Mouse (Mus musculus): Measurements from ENCODE around the gene Rgs9. TPM values are rescaled to one million over a fixed set of nuclear protein-coding genes. Genes with fewer than 3 reads are reported as not detected.

Gene Rgs9
- total and polyA plus RNA-seq, 2 experiments from 2014 or later: 15.3 to 31.8 TPM

DNA sequence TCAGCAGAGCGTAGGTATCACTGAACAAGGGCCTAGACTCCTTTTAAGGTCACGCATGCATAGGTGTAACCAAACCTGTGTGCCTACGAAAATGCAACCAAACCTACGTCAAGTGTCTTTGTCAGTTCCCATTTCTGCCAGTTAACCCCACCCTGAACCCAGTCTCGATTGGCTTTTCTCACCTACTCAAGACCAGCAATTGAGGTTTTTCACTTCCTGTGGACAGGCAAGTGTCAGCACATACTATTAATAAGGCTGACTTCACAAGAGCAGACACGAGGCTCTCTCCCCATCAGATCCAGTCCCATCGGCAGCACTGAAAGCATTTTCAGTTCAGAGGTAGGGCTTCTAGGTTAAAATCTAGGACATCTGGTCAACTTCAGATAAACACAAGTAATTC lies 37.4 kb downstream of the Rgs9 start:
- Histone ChIP-seq H3K27me3 (ENCODE audit: insufficient read depth, low read length) (no peaks in the 10 kb centered on the region), H3K4me3 (ENCODE audit: low read depth, low read length) (no peak overlapping the region), H3K4me1 (ENCODE audit: insufficient read depth) (no peaks in the 10 kb centered on the region), H3K9ac (no peak overlapping the region), H3K4me2 (ENCODE audit: low read depth) (no peak overlapping the region), H3K27ac (ENCODE audit: low read depth, low read length) (no peak overlapping the region), H3K9me3 (ENCODE audit: low read length) (no peaks in the 10 kb centered on the region), H3K36me3 (ENCODE audit: insufficient read depth) (no peaks in the 10 kb centered on the region)
- DNase-seq (no peak), ATAC-seq (no peak)
- TF ChIP-seq CTCF (IDR thresholded peaks at IDR 0.05; ENCODE audit: low read depth): no peak
- 95% methylated on average over 7 of the region's 7 CpGs for WGBS

DNA sequence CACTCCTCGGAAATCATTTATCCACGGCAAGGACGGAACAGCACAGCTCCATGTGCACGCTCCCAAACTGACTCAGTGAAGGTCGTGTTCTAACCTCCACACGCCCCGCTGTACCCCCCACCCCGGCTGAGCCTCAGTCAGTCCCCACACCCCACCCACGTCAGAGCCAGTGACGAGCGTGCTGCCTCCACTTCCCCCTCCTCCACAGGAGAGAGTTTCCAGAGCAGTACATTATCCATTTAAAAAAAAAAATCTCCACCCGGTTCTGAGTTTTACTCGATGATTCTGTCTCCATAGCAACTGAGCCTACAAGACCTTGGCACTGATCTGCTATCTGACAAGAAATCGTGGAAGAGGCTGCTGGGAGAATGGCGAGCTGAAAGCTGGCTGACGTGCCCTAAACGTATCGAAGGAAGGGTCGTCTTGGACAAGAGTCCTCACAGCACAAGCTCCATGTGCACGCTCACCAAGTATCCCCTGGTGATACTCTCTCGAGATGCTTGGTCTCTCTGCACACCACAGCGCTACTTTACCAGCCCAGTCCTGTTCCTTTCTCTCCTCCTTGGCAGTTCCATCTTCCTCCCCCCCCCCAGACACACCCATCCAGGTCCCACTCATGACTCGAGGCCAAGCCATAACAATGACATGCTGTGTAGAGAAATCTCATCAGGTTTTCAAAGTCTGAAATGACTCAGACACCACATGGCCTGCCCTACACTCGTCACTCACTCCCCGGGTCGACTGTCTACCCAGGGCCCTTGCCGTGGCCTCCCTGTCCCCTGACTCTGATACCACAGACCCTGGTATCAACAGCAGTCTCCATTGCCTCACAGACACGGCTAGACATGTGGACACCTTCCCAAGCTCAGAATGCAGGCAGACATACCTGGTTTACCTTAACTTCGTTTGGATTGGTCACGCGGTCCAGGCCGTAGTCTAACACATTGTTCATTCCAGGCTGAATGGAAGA lies 38.7 kb downstream of the Rgs9 start:
- Histone ChIP-seq H3K27me3 (ENCODE audit: insufficient read depth, low read length) (no peaks in the 10 kb centered on the region), H3K27ac (ENCODE audit: low read depth, low read length) (peak overlapping the region; percentile 47), H3K4me3 (ENCODE audit: low read depth, low read length) (no peak overlapping the region), H3K36me3 (ENCODE audit: insufficient read depth) (no peaks in the 10 kb centered on the region), H3K4me1 (ENCODE audit: insufficient read depth) (no peaks in the 10 kb centered on the region), H3K9ac (no peak overlapping the region), H3K4me2 (ENCODE audit: low read depth) (no peak overlapping the region), H3K9me3 (ENCODE audit: low read length) (no peaks in the 10 kb centered on the region)
- TF ChIP-seq CTCF (IDR thresholded peaks at IDR 0.05; ENCODE audit: low read depth): no peak
- ATAC-seq (peak; percentile 87), DNase-seq (peak; percentile 71)
- 69% methylated on average over 32 of the region's 32 CpGs for WGBS

DNA sequence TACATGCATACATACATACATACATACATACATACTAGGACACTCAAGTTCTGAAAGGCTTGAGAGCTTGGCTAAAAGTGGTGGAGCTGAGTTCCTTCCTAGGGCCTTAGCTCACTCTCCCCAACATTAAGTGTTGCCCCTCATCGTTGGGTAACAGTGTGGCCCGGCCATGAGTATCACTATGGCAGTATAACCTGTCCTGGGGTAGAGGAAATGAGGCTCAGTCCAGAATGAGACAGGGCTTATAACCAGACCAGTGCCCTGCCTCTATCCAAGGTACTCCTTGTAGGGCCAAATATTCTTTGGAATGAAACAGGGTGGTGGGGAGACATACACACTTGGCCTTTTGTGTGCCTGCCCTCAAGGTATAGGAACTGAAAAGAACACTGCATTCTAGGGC lies 40.1 kb downstream of the Rgs9 start:
- Histone ChIP-seq H3K4me3 (ENCODE audit: low read depth, low read length) (no peak overlapping the region), H3K9me3 (ENCODE audit: low read length) (no peaks in the 10 kb centered on the region), H3K4me1 (ENCODE audit: insufficient read depth) (no peaks in the 10 kb centered on the region), H3K9ac (no peak overlapping the region), H3K27me3 (ENCODE audit: insufficient read depth, low read length) (no peaks in the 10 kb centered on the region), H3K36me3 (ENCODE audit: insufficient read depth) (no peaks in the 10 kb centered on the region), H3K27ac (ENCODE audit: low read depth, low read length) (no peak overlapping the region), H3K4me2 (ENCODE audit: low read depth) (no peak overlapping the region)
- no peak for DNase-seq
- ATAC-seq: no peak
- 89% methylated on average over 2 of the region's 2 CpGs for WGBS
- no peak for TF ChIP-seq CTCF (IDR thresholded peaks at IDR 0.05; ENCODE audit: low read depth)

DNA sequence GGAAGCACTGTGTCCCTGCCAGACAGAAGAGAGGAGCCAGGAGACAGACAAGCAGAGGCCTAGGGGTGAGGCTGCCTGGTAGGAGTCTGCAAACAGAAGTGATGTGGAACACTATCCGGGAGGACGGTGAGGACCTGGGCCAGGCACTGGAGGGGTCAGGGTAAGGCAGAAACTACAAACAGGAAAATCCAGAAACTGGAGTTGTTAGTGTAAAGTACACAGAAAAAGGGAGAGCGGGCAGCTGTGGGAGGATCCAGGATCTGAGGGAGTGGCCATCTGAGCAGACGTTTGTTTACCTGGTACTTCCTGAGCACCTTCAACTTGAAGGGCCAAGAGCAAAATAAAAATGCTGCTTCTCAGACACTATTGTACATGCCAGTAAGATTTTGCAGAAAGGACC lies 42.9 kb downstream of the Rgs9 start:
- no peak for ATAC-seq
- H3K4me1 ChIP-seq (ENCODE audit: insufficient read depth): no peaks in the 10 kb centered on the region
- no peaks in the 10 kb centered on the region for H3K27me3 ChIP-seq (ENCODE audit: insufficient read depth, low read length)
- H3K9me3 ChIP-seq (ENCODE audit: low read length): no peaks in the 10 kb centered on the region
- DNase-seq: no peak
- H3K4me3 ChIP-seq (ENCODE audit: low read depth, low read length): no peak overlapping the region
- H3K27ac ChIP-seq (ENCODE audit: low read depth, low read length): no peak overlapping the region
- no peak for TF ChIP-seq CTCF (IDR thresholded peaks at IDR 0.05; ENCODE audit: low read depth)
- H3K9ac ChIP-seq: no peak overlapping the region
- WGBS: 80% methylated on average over 4 of the region's 4 CpGs
- no peaks in the 10 kb centered on the region for H3K36me3 ChIP-seq (ENCODE audit: insufficient read depth)
- no peak overlapping the region for H3K4me2 ChIP-seq (ENCODE audit: low read depth)

DNA sequence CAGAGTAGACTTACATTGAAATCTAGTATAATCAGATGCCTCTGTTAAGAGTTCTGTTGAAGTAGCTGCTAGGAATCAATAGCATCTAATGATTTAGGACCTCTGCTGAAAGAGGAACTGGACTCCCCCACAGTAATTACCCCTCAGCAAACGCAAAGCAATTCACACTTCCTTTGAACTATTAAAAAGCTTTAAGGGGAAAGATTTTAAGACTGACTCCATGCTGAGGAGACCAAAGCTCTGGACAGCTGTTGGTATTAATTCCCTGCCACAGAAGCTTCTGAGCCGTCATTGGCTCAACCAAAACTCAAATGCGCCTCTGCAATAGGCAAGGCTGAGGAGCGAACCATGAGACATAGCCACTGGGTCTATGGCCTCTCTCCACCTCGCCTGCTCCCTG lies 45.4 kb downstream of the Rgs9 start:
- Histone ChIP-seq H3K27me3 (ENCODE audit: insufficient read depth, low read length) (no peaks in the 10 kb centered on the region), H3K4me3 (ENCODE audit: low read depth, low read length) (no peak overlapping the region), H3K9ac (no peak overlapping the region), H3K27ac (ENCODE audit: low read depth, low read length) (no peak overlapping the region), H3K9me3 (ENCODE audit: low read length) (no peaks in the 10 kb centered on the region), H3K4me1 (ENCODE audit: insufficient read depth) (no peaks in the 10 kb centered on the region), H3K4me2 (ENCODE audit: low read depth) (no peak overlapping the region), H3K36me3 (ENCODE audit: insufficient read depth) (no peaks in the 10 kb centered on the region)
- 45% methylated on average over 5 of the region's 5 CpGs for WGBS
- DNase-seq (no peak), ATAC-seq (no peak)
- TF ChIP-seq CTCF (IDR thresholded peaks at IDR 0.05; ENCODE audit: low read depth): no peak

DNA sequence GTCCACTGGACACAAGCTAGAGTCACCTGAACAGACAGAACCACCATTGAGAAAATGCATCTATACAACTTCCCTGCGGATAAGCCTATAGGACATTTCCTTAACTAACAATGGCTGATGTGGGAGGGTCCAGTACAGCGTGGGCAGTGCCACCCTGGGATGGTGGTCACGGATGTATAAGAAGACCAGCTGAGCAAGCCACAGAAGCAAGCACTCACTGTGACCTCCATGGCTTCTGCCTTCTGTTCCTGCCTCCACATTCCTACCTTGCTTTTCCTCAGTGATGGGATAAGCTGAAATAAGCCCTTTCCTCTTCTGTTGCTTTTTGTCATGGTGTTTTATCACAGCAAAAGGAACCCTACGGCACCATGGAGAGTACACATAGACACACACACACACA lies 47.4 kb downstream of the Rgs9 start:
- no peak overlapping the region for H3K9ac ChIP-seq
- H3K27me3 ChIP-seq (ENCODE audit: insufficient read depth, low read length): no peaks in the 10 kb centered on the region
- TF ChIP-seq CTCF (IDR thresholded peaks at IDR 0.05; ENCODE audit: low read depth): no peak
- WGBS: 87% methylated on average over 4 of the region's 4 CpGs
- no peak overlapping the region for H3K4me2 ChIP-seq (ENCODE audit: low read depth)
- no peak overlapping the region for H3K27ac ChIP-seq (ENCODE audit: low read depth, low read length)
- H3K36me3 ChIP-seq (ENCODE audit: insufficient read depth): no peaks in the 10 kb centered on the region
- no peak overlapping the region for H3K4me3 ChIP-seq (ENCODE audit: low read depth, low read length)
- no peaks in the 10 kb centered on the region for H3K4me1 ChIP-seq (ENCODE audit: insufficient read depth)
- no peak for ATAC-seq
- DNase-seq: no peak
- H3K9me3 ChIP-seq (ENCODE audit: low read length): no peaks in the 10 kb centered on the region

DNA sequence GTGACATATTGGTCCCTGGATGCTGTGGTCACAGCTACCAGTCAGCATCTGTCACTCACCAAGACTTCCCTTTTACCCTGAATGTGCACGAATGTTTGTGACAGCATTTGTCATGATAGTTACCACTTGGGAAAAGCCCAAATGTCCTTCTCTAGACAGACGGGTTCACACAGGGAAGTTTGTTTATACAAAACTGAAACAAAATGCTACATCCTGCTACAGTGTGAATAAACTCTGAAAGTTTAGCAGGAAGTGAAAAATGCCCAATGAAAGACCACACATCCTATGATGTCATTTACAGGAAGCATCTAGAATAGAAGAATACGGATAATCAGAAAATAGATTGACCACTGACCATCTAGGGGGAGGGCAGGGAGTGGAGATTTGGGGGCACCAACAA lies 51.0 kb downstream of the Rgs9 start:
- H3K9ac ChIP-seq: no peak overlapping the region
- no peak overlapping the region for H3K4me3 ChIP-seq (ENCODE audit: low read depth, low read length)
- no peaks in the 10 kb centered on the region for H3K36me3 ChIP-seq (ENCODE audit: insufficient read depth)
- ATAC-seq: no peak
- no peak for DNase-seq
- no peaks in the 10 kb centered on the region for H3K9me3 ChIP-seq (ENCODE audit: low read length)
- no peak overlapping the region for H3K27ac ChIP-seq (ENCODE audit: low read depth, low read length)
- H3K4me1 ChIP-seq (ENCODE audit: insufficient read depth): no peaks in the 10 kb centered on the region
- H3K27me3 ChIP-seq (ENCODE audit: insufficient read depth, low read length): no peaks in the 10 kb centered on the region
- H3K4me2 ChIP-seq (ENCODE audit: low read depth): no peak overlapping the region
- WGBS: 70% methylated on average over 3 of the region's 3 CpGs
- TF ChIP-seq CTCF (IDR thresholded peaks at IDR 0.05; ENCODE audit: low read depth): no peak
